Mouse (Mus musculus) liver, embryonic 12.5 days (tissue): ENCODE measurements at regions not wholly inside any gene's neighbourhood (a gene's known extent, or its start where the extent isn't known, plus 50 kb on each side); places are given as distances from the start of the nearest gene placed in this dataset.

Experiments
- ATAC-seq: fragments of 200-750 bp; cut with Nextera tagmentation; 2 replicates; pipeline ENCODE4 v1.8.0; 2017; ENCODE audit warnings: moderate number of reproducible peaks, mild to moderate bottlenecking, moderate library complexity
- H3K27ac ChIP-seq: fragments of 300-500 bp; sonication (generic); 2 replicates; pipeline ENCODE4 v1.5.1; 2016; ENCODE audit warnings: mild to moderate bottlenecking
- H3K27me3 ChIP-seq: fragments of 300-500 bp; sonication (generic); replicated peaks from 2 replicates; pipeline ENCODE4 v1.6.1; 2016; ENCODE audit warnings: mild to moderate bottlenecking, moderate library complexity
- H3K36me3 ChIP-seq: fragments of 300-500 bp; sonication (generic); 2 replicates; pipeline ENCODE4 v1.6.1; 2016; ENCODE audit warnings: mild to moderate bottlenecking, moderate library complexity
- H3K4me1 ChIP-seq: fragments of 300-500 bp; sonication (generic); 2 replicates; pipeline ENCODE4 v1.6.1; 2016
- H3K4me2 ChIP-seq: fragments of 300-500 bp; sonication (generic); 2 replicates; pipeline ENCODE4 v1.6.1; 2016; ENCODE audit warnings: mild to moderate bottlenecking, moderate library complexity
- H3K4me3 ChIP-seq: fragments of 300-500 bp; sonication (generic); 2 replicates; pipeline ENCODE4 v1.5.1; 2016; ENCODE audit warnings: mild to moderate bottlenecking, moderate library complexity
- H3K9ac ChIP-seq: fragments of 300-500 bp; sonication (generic); 2 replicates; pipeline ENCODE4 v1.6.1; 2016; ENCODE audit warnings: mild to moderate bottlenecking, moderate library complexity
- H3K9me3 ChIP-seq: fragments of 300-500 bp; sonication (generic); replicated peaks from 2 replicates; pipeline ENCODE4 v1.6.1; 2016; ENCODE audit warnings: mild to moderate bottlenecking, moderate library complexity
- WGBS: fragments of 180-500 bp; shearing (Covaris S2); methylation state at CpG from one replicate; pipeline ENCODE4 v1.1.7; 2016; ENCODE audit not compliant: insufficient replicate concordance; 5-methylcytosine and 5-hydroxymethylcytosine counted together

DNA sequence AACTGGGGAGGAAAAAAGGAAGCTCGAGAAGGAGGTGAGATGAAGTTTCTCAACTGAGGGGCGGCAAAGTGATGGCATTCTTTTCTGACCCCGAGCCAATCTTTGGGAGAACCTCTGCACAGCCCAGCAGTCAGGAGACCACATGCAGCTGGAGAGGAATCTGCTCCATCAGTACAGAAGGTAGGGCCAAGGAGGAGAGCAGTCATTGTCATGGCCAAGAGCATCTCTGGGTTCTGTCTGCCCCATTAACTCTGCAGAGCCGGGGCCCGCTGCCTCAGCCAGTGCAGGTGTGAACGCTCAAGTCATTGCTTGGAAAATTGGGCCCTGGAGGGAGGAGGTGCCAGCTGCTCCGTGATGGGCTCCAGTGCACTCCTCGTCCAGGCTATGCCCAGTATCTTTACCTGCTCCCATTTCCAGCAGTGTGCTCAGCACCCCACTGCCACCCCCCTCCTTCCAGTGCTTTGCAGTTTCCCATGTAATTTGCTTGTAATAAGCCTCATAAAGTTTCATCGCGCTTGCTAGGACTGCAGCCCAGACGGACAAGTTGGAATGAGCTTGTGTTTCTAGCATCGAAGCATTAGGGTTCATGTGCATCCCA is 162.1 kb downstream of the Brinp2 start:
- Histone ChIP-seq H3K9ac (no peak overlapping the region), H3K4me2 (no peak overlapping the region), H3K4me3 (no peak overlapping the region), H3K27ac (no peak overlapping the region), H3K27me3 (no peaks in the 10 kb centered on the region), H3K36me3 (no peaks in the 10 kb centered on the region), H3K9me3 (no peaks in the 10 kb centered on the region), H3K4me1 (no peaks in the 10 kb centered on the region)
- no peak for ATAC-seq
- 62% methylated on average over 12 of the region's 12 CpGs for WGBS
